Mouse (Mus musculus): ENCODE results near the gene Actl6a.
"Not testable (repeated sequence)": the region's sequence is repeated elsewhere in the genome, so short reads cannot be mapped to it uniquely, and the experiment has no call there.

Gene Actl6a

DNA sequence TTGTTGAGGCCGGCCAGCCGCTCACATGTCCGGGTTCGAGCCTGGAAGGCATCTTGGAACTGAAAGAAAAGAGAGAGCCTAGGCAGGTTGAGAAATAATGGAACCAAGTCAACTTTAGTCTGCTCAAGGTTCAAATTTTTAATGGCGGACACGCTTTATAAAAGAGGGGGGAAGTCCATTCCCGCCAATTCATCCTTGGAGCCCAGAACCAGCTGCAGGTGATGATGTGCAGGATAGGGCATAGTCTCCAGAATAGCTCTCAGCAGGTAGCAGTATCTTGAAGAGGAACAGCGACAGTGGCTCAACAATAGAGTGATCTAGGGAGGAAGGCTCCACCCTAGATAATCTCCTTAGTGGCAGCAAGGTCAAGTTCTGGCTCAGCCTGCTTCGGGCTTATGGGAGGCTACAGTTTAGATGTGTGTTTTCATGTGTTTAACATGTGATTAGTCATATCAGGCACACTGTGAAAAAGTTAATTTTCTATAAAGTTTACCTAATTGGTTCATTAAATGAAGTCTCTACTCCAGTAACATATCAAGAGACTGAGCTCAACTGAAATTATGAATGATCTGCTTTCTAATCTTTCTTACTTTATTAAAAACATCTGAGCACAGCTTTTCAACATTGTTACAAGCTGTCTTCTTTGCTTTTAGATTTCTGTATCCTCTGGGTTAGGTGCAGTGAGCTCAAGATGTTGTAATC lies at the start of gene Actl6a:
Gene Actl6a, plus strand, starts transcription at position 652 of the 702 bp plus-strand sequence.
- DNase-seq (ENCODE audit: low spot score): not testable (repeated sequence)

GRCm38 (mm10) chr3:32656398-32656994 lies 49.6 kb upstream of the Actl6a start:
- DNase-seq (ENCODE audit: low spot score): no peak

DNA sequence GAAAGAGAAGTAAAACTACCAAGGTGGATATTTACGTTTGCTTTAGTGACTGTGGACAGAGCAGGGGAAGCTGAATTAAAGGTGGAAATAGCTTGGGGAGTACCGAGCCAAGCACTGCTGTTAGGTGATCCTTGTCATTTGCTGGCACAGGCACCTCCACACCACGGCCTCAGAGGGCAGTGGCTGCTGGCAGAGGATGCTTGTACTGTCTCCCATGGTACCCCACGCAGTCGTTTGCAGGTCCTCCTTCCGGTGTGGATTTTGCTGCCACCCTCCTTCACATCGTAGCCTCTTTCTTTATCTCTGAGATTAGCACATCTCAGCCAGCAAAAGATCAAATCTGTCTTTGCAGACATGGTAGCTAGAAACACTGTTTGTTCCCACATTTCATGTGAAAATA lies 47.7 kb upstream of the Actl6a start:
- no peak for DNase-seq (ENCODE audit: low spot score)

- peak; percentile 12 for DNase-seq (ENCODE audit: low spot score)
Observed at GRCm38 (mm10) chr3:32658821-32659220, 47.3 kb upstream of the Actl6a start.

DNA sequence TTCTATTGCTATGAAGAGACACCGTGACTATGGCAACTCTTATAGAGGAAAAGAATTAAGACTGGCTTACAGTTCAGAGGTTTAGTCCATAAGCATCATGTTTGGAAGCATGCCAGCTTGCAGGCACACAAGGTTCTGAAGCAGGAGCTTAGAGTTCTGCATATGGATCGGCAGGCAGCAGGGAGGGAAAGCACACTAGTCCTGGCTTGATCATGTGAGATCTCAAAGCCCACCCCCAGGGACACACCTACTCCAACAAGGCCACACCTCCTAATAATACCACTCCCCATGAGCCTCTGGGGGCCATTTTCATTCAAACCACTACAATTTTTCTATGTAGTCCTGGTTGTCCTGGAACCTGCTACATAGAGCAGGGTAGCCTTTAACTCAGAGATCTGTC lies 46.6 kb upstream of the Actl6a start:
- peak; percentile 10 for DNase-seq (ENCODE audit: low spot score)

GRCm38 (mm10) chr3:32660276-32660675 lies 45.8 kb upstream of the Actl6a start:
- no peak for DNase-seq (ENCODE audit: low spot score)

DNA sequence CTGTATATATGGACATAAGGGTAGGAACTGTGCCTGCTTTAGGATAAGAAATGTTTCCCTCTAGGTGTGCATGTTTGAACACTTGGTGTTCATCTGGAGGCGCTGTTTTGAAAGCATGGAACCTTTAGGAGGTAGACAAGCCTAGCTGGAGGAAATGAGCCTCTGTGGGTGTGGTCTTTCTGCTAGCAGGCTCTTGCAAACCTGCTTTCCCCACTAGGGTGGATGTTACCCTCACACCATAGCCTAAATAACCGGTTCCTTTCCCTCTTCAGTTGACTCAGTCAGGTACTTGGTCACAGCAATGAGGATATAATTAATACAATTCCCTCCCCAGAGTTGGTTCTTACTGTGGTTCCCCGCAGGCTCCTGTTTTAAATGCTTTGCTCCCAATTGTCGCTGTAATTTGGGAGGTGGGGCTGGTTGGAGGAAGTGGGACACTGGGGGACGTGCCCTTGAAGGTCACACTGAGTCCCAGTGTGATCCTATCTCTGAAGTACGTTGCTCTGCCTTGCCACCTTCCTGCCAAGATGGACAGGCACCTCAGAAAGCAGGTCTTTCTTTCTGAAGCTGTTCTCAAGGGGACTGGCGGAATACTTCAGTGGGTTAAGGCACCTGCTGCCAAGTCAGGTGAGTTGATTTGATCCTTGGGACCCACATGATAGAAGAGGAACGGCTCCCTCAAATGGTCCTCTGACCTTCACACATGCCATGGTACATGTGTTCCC lies 45.1 kb upstream of the Actl6a start:
- DNase-seq (ENCODE audit: low spot score): no peak

GRCm38 (mm10) chr3:32661556-32661930 lies 44.6 kb upstream of the Actl6a start:
- DNase-seq (ENCODE audit: low spot score): no peak

DNA sequence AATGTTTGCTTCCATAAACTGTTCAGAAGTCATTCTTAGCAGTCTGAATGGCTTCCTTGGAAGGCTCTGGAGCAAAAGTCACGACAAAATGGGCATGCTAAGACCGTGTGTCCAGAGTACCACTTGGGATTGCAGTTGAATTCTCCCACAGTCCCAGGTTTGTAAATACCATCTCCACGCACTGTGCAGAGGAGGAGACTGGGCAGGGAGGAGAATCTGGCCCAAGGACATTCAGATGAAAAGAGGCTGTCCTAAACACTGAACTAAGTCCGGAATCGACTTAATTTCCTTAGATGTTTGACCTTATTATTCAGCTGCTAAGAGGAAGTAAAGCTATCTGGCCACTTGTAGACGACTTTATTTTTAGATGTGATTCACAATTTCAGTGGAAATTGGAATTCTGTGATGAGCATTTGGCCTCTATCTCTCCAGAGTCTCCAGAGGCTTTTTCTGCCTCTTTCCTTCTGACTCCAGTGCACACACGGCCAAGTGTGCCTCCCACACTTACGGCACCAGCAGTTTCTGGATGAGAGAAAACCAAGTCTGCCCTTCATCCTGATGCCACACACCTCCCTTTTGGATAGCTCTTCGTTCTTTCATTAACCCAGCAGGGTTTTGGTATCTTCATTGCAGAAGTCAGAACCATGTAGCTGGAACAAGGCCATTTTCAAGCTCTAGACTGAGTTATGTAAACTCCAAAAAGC lies 37.7 kb upstream of the Actl6a start:
- no peak for DNase-seq (ENCODE audit: low spot score)

DNA sequence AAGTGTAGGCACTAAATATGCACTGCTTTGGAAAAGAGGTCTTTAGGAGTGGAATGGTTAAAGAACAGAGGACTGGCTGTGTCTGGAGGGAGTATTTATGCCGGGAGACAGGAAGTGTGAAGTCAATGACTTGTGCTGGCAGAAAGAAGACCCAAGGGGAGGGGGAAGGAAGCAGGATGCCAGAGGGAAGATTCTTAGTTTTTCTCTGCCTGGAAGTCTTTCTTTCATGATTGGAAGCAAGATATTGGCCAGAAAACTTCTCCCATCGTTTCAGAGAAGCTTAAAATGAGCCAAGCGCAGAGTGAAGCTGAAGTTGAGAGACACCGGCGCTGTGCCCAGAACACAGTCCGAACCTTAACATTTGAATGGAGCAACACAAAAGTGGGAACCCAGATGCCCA lies 36.9 kb upstream of the Actl6a start:
- DNase-seq (ENCODE audit: low spot score): peak; percentile 10

- DNase-seq (ENCODE audit: low spot score): no peak
Observed at GRCm38 (mm10) chr3:32670196-32670595, 35.9 kb upstream of the Actl6a start.

- no peak for DNase-seq (ENCODE audit: low spot score)
Observed at GRCm38 (mm10) chr3:32673151-32673550, 32.9 kb upstream of the Actl6a start.

DNA sequence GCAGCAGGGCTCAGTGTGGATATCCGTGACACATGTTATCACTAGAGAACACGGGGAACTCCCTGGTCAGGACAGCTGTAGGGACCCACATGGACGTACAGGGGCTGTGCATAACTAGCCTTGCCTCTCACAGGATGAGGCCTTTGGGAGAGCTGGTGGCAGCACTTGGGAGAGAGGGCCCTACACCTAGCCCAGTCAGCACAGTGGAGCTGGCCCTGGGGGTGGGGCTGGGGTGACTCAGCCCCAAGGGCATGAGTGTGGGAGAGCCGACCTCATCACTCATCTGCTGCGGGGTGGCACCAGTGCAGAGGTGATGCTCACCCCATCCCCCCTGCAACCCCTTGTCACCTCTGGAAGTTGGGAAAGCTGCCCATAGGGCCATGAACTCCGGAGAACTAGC lies 29.7 kb upstream of the Actl6a start:
- no peak for DNase-seq (ENCODE audit: low spot score)

- DNase-seq (ENCODE audit: low spot score): no peak
Observed at GRCm38 (mm10) chr3:32682910-32683531, 23.1 kb upstream of the Actl6a start.

GRCm38 (mm10) chr3:32684631-32685030 lies 21.5 kb upstream of the Actl6a start:
- DNase-seq (ENCODE audit: low spot score): no peak

DNA sequence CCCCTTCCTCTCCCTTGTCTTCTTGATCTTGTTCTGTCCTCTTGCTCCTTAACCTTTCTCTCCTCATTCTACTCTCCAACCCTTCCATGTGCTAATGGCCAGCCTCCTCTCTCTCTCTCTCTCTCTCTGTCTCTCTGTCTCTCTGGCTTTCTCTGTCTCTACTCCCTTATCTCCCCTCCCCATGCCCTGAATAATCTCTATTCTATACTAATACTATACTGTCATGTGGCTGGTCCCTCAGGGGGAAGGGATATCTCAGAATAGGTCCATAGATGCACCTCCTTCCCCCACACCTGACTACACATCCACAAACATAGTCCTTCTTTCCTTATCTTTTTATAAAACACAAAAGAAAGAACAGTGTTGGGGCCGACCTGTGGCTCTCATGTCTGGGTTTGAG lies 19.6 kb upstream of the Actl6a start:
- DNase-seq (ENCODE audit: low spot score): no peak

- DNase-seq (ENCODE audit: low spot score): no peak
Observed at GRCm38 (mm10) chr3:32687156-32687555, 18.9 kb upstream of the Actl6a start.

DNA sequence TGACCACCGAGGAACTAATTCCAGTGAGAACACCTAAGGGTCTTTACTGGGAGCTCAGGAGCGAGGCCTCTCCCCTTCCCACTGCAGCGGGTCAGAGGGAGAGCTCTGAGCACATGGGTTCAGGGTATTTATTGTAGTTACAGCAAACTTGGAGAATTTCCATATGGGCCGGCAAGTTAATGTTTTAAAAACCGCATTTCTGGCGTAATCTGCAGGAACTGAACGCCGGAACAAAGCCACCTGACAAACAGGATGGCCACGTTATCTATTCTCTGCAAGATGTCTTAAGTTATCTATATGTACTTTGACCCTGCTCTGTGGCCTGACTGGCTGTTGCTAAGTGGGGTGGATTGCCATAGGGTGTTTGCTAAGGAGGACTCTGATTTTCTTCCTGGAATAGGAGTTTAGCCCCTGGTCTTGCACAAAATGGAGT lies 16.5 kb upstream of the Actl6a start:
- no peak for DNase-seq (ENCODE audit: low spot score)

DNA sequence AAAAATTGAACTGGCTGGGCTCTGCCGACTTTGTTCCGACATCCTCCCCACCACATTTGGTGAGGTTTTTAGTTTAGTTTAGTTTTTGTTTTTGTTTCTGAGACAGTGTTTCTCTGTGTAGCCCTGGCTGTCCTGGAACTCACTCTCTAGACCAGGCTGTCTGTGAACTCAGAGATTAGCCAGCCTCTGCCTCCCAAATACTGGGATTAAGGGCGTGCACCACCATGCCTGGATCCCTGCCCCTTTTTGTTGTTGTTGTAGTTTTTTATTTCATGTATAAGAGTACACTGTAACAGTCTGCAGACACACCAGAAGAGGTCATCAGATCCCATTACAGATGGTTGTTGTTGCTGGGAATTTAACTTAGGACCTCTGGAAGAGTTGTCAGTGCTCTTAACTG lies 16.1 kb upstream of the Actl6a start:
- DNase-seq (ENCODE audit: low spot score): no peak

DNA sequence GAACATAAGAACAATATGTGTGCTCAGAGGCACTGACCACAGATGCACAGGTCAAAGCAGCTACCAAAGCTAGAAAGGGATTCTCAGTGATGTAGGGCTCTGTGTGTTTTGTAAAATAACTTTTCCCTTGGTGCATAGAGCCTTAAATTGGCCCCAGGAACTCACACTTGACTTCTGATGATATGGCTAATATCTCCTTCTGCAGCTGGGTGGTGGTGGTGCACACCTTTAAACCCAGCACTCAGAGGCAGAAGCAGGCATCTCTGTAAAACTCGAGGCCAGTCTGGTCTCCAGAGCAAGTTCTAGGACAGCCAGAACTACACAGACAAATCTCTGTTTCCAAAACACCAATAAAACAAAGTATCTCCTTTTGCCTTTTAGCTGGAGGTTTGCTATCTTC lies 15.2 kb upstream of the Actl6a start:
- DNase-seq (ENCODE audit: low spot score): no peak

DNA sequence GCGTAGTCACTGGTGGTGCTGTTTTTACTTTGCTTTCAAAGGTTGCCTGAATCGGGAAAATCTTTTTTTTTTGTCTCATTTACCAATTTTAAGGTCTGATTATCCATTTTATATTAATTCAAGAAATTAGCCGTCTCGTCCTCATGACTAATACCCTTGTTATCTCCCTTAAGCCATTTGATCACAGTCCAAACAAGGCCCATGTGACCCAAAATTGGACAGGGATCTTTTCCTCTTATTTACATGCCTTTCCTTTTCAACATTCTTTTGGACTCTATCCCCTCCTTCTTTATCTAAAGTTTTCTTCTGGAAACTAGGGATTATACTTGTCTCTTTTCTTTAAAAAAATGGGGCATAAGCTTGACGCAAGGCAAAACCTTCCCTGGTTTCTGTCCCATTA lies 14.3 kb upstream of the Actl6a start:
- no peak for DNase-seq (ENCODE audit: low spot score)

- no peak for DNase-seq (ENCODE audit: low spot score)
Observed at GRCm38 (mm10) chr3:32694211-32694610, 11.9 kb upstream of the Actl6a start.
